Mouse (Mus musculus) heart, postnatal 0 days (tissue): ENCODE data around the gene Kcnj12. TPM values are rescaled to one million over a fixed set of nuclear protein-coding genes. Genes with fewer than 3 reads are reported as not detected.

Source experiments
- ATAC-seq: fragments of 200-750 bp; cut with Nextera tagmentation; 2 replicates; pipeline ENCODE4 v1.8.0; 2017; ENCODE audit warnings: low read depth, moderate number of reproducible peaks, moderate library complexity; ENCODE audit not compliant: insufficient read depth
- DNase-seq: peaks from one replicate; pipeline ENCODE4 v3.0.0-alpha.2; 2016; ENCODE audit warnings: low spot score
- H3K27ac ChIP-seq: fragments of 300-500 bp; sonication (generic); 2 replicates; pipeline ENCODE4 v1.5.1; 2014; ENCODE audit warnings: low read depth, mild to moderate bottlenecking
- H3K27me3 ChIP-seq: fragments of 300-500 bp; sonication (generic); 2 replicates; pipeline ENCODE4 v1.6.1; 2014; ENCODE audit warnings: low read length, mixed read lengths; ENCODE audit not compliant: control insufficient read depth, insufficient read depth
- H3K36me3 ChIP-seq: fragments of 300-500 bp; sonication (generic); replicated peaks from 2 replicates; pipeline ENCODE4 v1.6.1; 2014; ENCODE audit warnings: low read length, mixed read lengths; ENCODE audit not compliant: control insufficient read depth, insufficient read depth
- H3K4me1 ChIP-seq: fragments of 300-500 bp; sonication (generic); 2 replicates; pipeline ENCODE4 v1.6.1; 2014; ENCODE audit warnings: antibody characterized with exemption; ENCODE audit not compliant: control insufficient read depth, insufficient read depth
- H3K4me2 ChIP-seq: fragments of 300-500 bp; sonication (generic); 2 replicates; pipeline ENCODE4 v1.6.1; 2014; ENCODE audit warnings: low read depth, mild to moderate bottlenecking, low read length, moderate library complexity
- H3K4me3 ChIP-seq: fragments of 300-500 bp; sonication (generic); 2 replicates; pipeline ENCODE4 v1.5.1; 2014; ENCODE audit warnings: low read depth, low read length
- H3K9ac ChIP-seq: fragments of 300-500 bp; sonication (generic); replicated peaks from 2 replicates; pipeline ENCODE4 v1.6.1; 2014; ENCODE audit warnings: low read depth, low read length, mixed read lengths
- H3K9me3 ChIP-seq: fragments of 300-500 bp; sonication (generic); replicated peaks from 2 replicates; pipeline ENCODE4 v1.6.1; 2016; ENCODE audit warnings: low read length; ENCODE audit not compliant: control insufficient read depth
- CTCF ChIP-seq: IDR thresholded peaks from 2 replicates; pipeline ENCODE4 v1.5.1; 2016; ENCODE audit warnings: antibody characterized with exemption, control low read depth, low read depth
- EP300 ChIP-seq: IDR thresholded peaks from 2 replicates; pipeline ENCODE4 v1.6.1; 2016; ENCODE audit warnings: antibody characterized with exemption, low read depth
- WGBS: fragments of 180-500 bp; shearing (Covaris S2); extraction: QIAGEN DNeasy Blood & Tissue Kit; methylation state at CpG from one replicate; pipeline ENCODE4 v1.1.7; 2014; 5-methylcytosine and 5-hydroxymethylcytosine counted together
- polyA plus RNA-seq: library from polyadenylated mRNA; unstranded; fragments of >200 nt; fragmentation: Nextera tagmentation; extraction: Ambion mirVana; gene quantifications from 2 replicates; pipeline ENCODE4 v1.2.1, GENCODE M21; 2015
- total RNA-seq: library from RNA; depleted of rRNA; stranded (reverse); fragments of >200 nt; gene quantifications from 2 replicates; pipeline ENCODE4 v1.2.3, GENCODE M21; 2014; ENCODE audit warnings: low replicate concordance

The Kcnj12 gene
- total and polyA plus RNA-seq, 2 experiments from 2014 or later: 10.8 to 69.3 TPM

- no peak overlapping the region for H3K4me2 ChIP-seq
- no peaks in the 10 kb centered on the region for H3K9me3 ChIP-seq
- H3K36me3 ChIP-seq: peaks cover 7% of the 10 kb centered on the region; the same call in 1 of the 2 replicates
- H3K27me3 ChIP-seq: no peaks in the 10 kb centered on the region
- no peak overlapping the region for H3K4me3 ChIP-seq
- ATAC-seq (no peak), DNase-seq (no peak)
- 86% methylated on average over 9 of the region's 9 CpGs for WGBS
- H3K9ac ChIP-seq: no peak overlapping the region
- H3K4me1 ChIP-seq: peaks cover 8% of the 10 kb centered on the region; the same call in 1 of the 2 replicates
- H3K27ac ChIP-seq: no peak overlapping the region
- TF ChIP-seq CTCF (no peak), EP300 (no peak)
Measured at GRCm38 (mm10) chr11:61067133-61067835, 44.9 kb downstream of the Kcnj12 start.

- DNase-seq (no peak), ATAC-seq (no peak)
- no peak for TF ChIP-seq EP300
- no peak for TF ChIP-seq CTCF
- Histone ChIP-seq H3K4me3 (no peak overlapping the region), H3K27me3 (no peaks in the 10 kb centered on the region), H3K9me3 (no peaks in the 10 kb centered on the region), H3K27ac (peak overlapping the region; percentile 30; the same call in 1 of the 2 replicates), H3K4me1 (peaks cover 8% of the 10 kb centered on the region; the same call in 1 of the 2 replicates), H3K4me2 (no peak overlapping the region), H3K9ac (no peak overlapping the region), H3K36me3 (peaks cover 7% of the 10 kb centered on the region; the same call in 1 of the 2 replicates)
- 60% methylated on average over 10 of the region's 10 CpGs for WGBS
Measured at GRCm38 (mm10) chr11:61068866-61069265, 46.5 kb downstream of the Kcnj12 start.

- 0 out of 2 replicates have a peak, but pooled peaks cover 3% of the 10 kb centered on the region for H3K4me1 ChIP-seq
- no peak overlapping the region for H3K9ac ChIP-seq
- no peaks in the 10 kb centered on the region for H3K27me3 ChIP-seq
- 96% methylated on average over 18 of the region's 18 CpGs for WGBS
- no peak for TF ChIP-seq EP300
- no peak for TF ChIP-seq CTCF
- H3K27ac ChIP-seq: no peak overlapping the region
- H3K36me3 ChIP-seq: peaks cover 7% of the 10 kb centered on the region; the same call in 1 of the 2 replicates
- no peaks in the 10 kb centered on the region for H3K9me3 ChIP-seq
- no peak overlapping the region for H3K4me3 ChIP-seq
- no peak overlapping the region for H3K4me2 ChIP-seq
- ATAC-seq (no peak), DNase-seq (no peak)
Measured at GRCm38 (mm10) chr11:61069645-61070044, 47.3 kb downstream of the Kcnj12 start.

GRCm38 (mm10) chr11:61074646-61075317 is 52.4 kb downstream of the Kcnj12 start:
- H3K27me3 ChIP-seq: no peaks in the 10 kb centered on the region
- peaks cover 1% of the 10 kb centered on the region; the same call in 1 of the 2 replicates for H3K36me3 ChIP-seq
- ATAC-seq: no peak
- H3K4me1 ChIP-seq: peaks cover 16% of the 10 kb centered on the region
- no peak overlapping the region for H3K9ac ChIP-seq
- TF ChIP-seq EP300: no peak
- no peak for TF ChIP-seq CTCF
- no peak overlapping the region for H3K4me3 ChIP-seq
- no peak for DNase-seq
- 57% methylated on average over 5 of the region's 5 CpGs for WGBS
- no peak overlapping the region for H3K4me2 ChIP-seq
- H3K9me3 ChIP-seq: no peaks in the 10 kb centered on the region
- no peak overlapping the region for H3K27ac ChIP-seq

- peaks cover 16% of the 10 kb centered on the region for H3K4me1 ChIP-seq
- H3K9me3 ChIP-seq: no peaks in the 10 kb centered on the region
- no peak overlapping the region for H3K4me3 ChIP-seq
- DNase-seq (no peak), ATAC-seq (no peak)
- H3K27ac ChIP-seq: no peak overlapping the region
- TF ChIP-seq CTCF (no peak), EP300 (no peak)
- H3K27me3 ChIP-seq: no peaks in the 10 kb centered on the region
- no peaks in the 10 kb centered on the region for H3K36me3 ChIP-seq
- H3K9ac ChIP-seq: no peak overlapping the region
- 37% methylated on average over 15 of the region's 15 CpGs for WGBS
- H3K4me2 ChIP-seq: no peak overlapping the region
Measured at GRCm38 (mm10) chr11:61075361-61076326, 53.3 kb downstream of the Kcnj12 start.
